Mouse (Mus musculus): Measurements from ENCODE around the gene Dnah6. TPM values are rescaled to one million over a fixed set of nuclear protein-coding genes. Genes with fewer than 3 reads are reported as not detected.

Dnah6 gene
- polyA plus RNA-seq, 1 experiment from 2014 or later = 0.17 TPM

GRCm38 (mm10) chr6:73054807-73055206 is 166.6 kb downstream of the Dnah6 start:
- H3K27me3 ChIP-seq = no peaks in the 10 kb centered on the region
- no peak overlapping the region for H3K4me2 ChIP-seq
- ATAC-seq = no peak
- no peak overlapping the region for H3K9ac ChIP-seq
- H3K36me3 ChIP-seq (ENCODE audit: poor library complexity, severe bottlenecking) = no peaks in the 10 kb centered on the region
- 0 out of 2 replicates have a peak, but pooled peaks cover 6% of the 10 kb centered on the region for H3K9me3 ChIP-seq (replicated peaks)
- 94% methylated on average over 6 of the region's 6 CpGs for WGBS
- H3K27ac ChIP-seq = no peak overlapping the region
- no peak overlapping the region for H3K4me3 ChIP-seq
- no peaks in the 10 kb centered on the region for H3K4me1 ChIP-seq

GRCm38 (mm10) chr6:73053526-73053925 is 167.9 kb downstream of the Dnah6 start:
- Histone ChIP-seq H3K9ac (no peak overlapping the region), H3K27ac (no peak overlapping the region), H3K36me3 (ENCODE audit: poor library complexity, severe bottlenecking) (no peaks in the 10 kb centered on the region), H3K9me3 (replicated peaks) (0 out of 2 replicates have a peak, but pooled peaks cover 6% of the 10 kb centered on the region), H3K27me3 (no peaks in the 10 kb centered on the region), H3K4me1 (no peaks in the 10 kb centered on the region), H3K4me3 (no peak overlapping the region), H3K4me2 (no peak overlapping the region)
- WGBS = 93% methylated on average over 9 of the region's 9 CpGs
- no peak for ATAC-seq

GRCm38 (mm10) chr6:73047259-73047658 is 174.2 kb downstream of the Dnah6 start:
- no peaks in the 10 kb centered on the region for H3K27me3 ChIP-seq
- no peaks in the 10 kb centered on the region for H3K9me3 ChIP-seq (replicated peaks)
- no peak for ATAC-seq
- 87% methylated on average over 7 of the region's 7 CpGs for WGBS
- H3K4me1 ChIP-seq = no peaks in the 10 kb centered on the region
- no peak overlapping the region for H3K4me2 ChIP-seq
- H3K4me3 ChIP-seq = no peak overlapping the region
- H3K27ac ChIP-seq = no peak overlapping the region
- no peak overlapping the region for H3K9ac ChIP-seq
- no peaks in the 10 kb centered on the region for H3K36me3 ChIP-seq (ENCODE audit: poor library complexity, severe bottlenecking)

GRCm38 (mm10) chr6:73045944-73046343 is 175.5 kb downstream of the Dnah6 start:
- Histone ChIP-seq H3K9ac (no peak overlapping the region), H3K27me3 (no peaks in the 10 kb centered on the region), H3K4me1 (no peaks in the 10 kb centered on the region), H3K4me3 (no peak overlapping the region), H3K9me3 (replicated peaks) (no peaks in the 10 kb centered on the region), H3K36me3 (ENCODE audit: poor library complexity, severe bottlenecking) (no peaks in the 10 kb centered on the region), H3K27ac (no peak overlapping the region), H3K4me2 (no peak overlapping the region)
- 74% methylated on average over 3 of the region's 3 CpGs for WGBS
- ATAC-seq = no peak

DNA sequence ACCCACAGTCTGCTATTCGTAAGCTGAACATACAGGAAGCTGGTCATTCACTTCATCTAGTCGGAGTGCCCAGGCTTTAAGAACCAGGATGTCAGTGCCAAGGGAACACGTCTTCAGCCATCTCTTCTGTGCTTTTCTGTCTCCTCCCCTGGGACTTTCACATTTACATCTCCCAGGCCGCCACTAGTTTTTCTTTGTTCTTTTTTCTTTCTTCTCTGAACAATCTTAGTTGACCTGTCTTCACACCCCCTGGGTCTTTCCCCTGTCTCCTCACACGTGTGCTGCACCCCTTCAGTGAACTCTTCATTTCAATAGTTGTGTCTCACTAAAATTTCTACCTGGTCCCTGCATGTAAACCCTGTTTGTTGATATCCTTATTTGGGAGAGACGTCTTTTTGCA is 179.2 kb downstream of the Dnah6 start:
- Histone ChIP-seq H3K4me2 (no peak overlapping the region), H3K27me3 (no peaks in the 10 kb centered on the region), H3K9ac (no peak overlapping the region), H3K4me1 (no peaks in the 10 kb centered on the region), H3K4me3 (no peak overlapping the region), H3K36me3 (ENCODE audit: poor library complexity, severe bottlenecking) (no peaks in the 10 kb centered on the region), H3K27ac (no peak overlapping the region), H3K9me3 (replicated peaks) (no peaks in the 10 kb centered on the region)
- WGBS = 76% methylated on average over 6 of the region's 6 CpGs
- no peak for ATAC-seq

DNA sequence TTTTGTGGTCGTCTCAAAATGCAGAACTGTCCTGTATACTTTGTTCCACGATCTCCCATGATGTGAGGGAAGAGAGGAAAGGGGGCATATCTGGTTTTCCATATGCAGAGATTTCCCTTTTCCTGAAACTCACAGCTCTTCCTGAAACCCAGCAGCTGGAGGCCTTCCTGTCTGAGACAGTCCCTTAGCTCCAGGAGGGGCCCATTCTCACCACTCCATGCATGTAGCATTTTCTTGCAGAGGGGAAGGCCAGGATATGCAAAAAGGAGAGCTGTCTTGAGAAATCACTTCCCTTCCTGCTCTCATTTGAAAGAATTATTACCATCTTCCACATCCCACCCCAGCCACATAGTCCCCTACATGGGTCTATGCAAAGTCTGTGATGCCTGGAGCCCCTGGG is 183.2 kb downstream of the Dnah6 start:
- 85% methylated on average over 2 of the region's 2 CpGs for WGBS
- Histone ChIP-seq H3K27me3 (no peaks in the 10 kb centered on the region), H3K9me3 (replicated peaks) (no peaks in the 10 kb centered on the region), H3K4me2 (no peak overlapping the region), H3K36me3 (ENCODE audit: poor library complexity, severe bottlenecking) (no peaks in the 10 kb centered on the region), H3K4me3 (no peak overlapping the region), H3K27ac (no peak overlapping the region), H3K9ac (no peak overlapping the region), H3K4me1 (no peaks in the 10 kb centered on the region)
- ATAC-seq = no peak

- no peak for ATAC-seq
- H3K36me3 ChIP-seq (ENCODE audit: poor library complexity, severe bottlenecking) = no peaks in the 10 kb centered on the region
- H3K27me3 ChIP-seq = no peaks in the 10 kb centered on the region
- WGBS = 95% methylated on average over 3 of the region's 3 CpGs
- no peak overlapping the region for H3K4me3 ChIP-seq
- no peak overlapping the region for H3K4me2 ChIP-seq
- H3K27ac ChIP-seq = no peak overlapping the region
- H3K9me3 ChIP-seq (replicated peaks) = no peaks in the 10 kb centered on the region
- no peak overlapping the region for H3K9ac ChIP-seq
- no peaks in the 10 kb centered on the region for H3K4me1 ChIP-seq
Measured at GRCm38 (mm10) chr6:73028853-73029252, 192.6 kb downstream of the Dnah6 start.

GRCm38 (mm10) chr6:73027881-73028280 is 193.6 kb downstream of the Dnah6 start:
- Histone ChIP-seq H3K36me3 (ENCODE audit: poor library complexity, severe bottlenecking) (no peaks in the 10 kb centered on the region), H3K27me3 (no peaks in the 10 kb centered on the region), H3K4me2 (no peak overlapping the region), H3K9me3 (replicated peaks) (no peaks in the 10 kb centered on the region), H3K9ac (no peak overlapping the region), H3K4me1 (no peaks in the 10 kb centered on the region), H3K27ac (no peak overlapping the region), H3K4me3 (no peak overlapping the region)
- WGBS = 78% methylated on average over 4 of the region's 4 CpGs
- ATAC-seq = no peak

DNA sequence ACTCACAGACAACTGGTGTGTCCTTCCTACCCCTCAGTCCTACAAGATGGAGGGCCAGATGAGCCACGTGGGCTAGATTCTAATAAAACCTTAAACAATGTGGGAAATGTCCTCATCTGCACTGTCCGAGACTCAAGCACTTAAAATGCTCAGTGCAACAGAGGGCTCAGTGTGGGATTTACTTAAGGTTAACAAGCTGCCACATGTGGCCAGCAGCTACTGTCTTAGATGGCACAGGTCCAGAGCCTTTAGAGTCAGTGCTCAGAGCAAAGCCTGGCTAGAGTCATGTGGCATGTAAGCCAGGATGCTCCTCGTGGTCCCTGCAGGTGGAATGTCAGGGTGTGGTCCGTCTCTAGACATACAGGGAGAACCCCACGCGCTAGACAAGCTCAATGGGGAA is 194.6 kb downstream of the Dnah6 start:
- ATAC-seq = no peak

DNA sequence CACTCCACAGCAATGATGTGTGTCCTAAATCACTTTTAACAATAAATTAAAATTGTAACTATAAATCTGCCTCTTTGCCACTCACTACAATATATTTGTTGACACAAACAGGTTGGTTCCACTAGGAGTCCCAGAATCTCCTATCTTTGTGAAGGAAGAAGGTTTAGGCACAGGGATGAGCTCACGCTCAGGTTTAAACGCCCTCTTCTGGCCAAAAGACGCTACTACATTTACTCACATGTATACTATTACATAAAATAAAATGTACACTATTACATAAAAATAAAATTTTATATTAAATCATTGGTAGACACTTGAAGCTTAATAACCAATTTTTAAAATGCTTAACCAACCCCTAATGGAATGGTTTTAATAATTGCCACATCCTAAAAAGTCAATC is 201.4 kb downstream of the Dnah6 start:
- Histone ChIP-seq H3K4me3 (no peak overlapping the region), H3K4me1 (no peaks in the 10 kb centered on the region), H3K27me3 (no peaks in the 10 kb centered on the region), H3K27ac (no peak overlapping the region), H3K4me2 (no peak overlapping the region), H3K9ac (no peak overlapping the region), H3K9me3 (replicated peaks) (no peaks in the 10 kb centered on the region), H3K36me3 (ENCODE audit: poor library complexity, severe bottlenecking) (no peaks in the 10 kb centered on the region)
- ATAC-seq = no peak
- 4% methylated on average over 3 of the region's 3 CpGs for WGBS

More for the DNA sequence above, 194.6 kb downstream of the Dnah6 start:
- Histone ChIP-seq H3K27me3 (no peaks in the 10 kb centered on the region), H3K27ac (no peak overlapping the region), H3K4me3 (no peak overlapping the region), H3K4me2 (no peak overlapping the region), H3K9ac (no peak overlapping the region), H3K4me1 (no peaks in the 10 kb centered on the region), H3K9me3 (replicated peaks) (no peaks in the 10 kb centered on the region), H3K36me3 (ENCODE audit: poor library complexity, severe bottlenecking) (no peaks in the 10 kb centered on the region)
- WGBS = 90% methylated on average over 6 of the region's 6 CpGs

DNA sequence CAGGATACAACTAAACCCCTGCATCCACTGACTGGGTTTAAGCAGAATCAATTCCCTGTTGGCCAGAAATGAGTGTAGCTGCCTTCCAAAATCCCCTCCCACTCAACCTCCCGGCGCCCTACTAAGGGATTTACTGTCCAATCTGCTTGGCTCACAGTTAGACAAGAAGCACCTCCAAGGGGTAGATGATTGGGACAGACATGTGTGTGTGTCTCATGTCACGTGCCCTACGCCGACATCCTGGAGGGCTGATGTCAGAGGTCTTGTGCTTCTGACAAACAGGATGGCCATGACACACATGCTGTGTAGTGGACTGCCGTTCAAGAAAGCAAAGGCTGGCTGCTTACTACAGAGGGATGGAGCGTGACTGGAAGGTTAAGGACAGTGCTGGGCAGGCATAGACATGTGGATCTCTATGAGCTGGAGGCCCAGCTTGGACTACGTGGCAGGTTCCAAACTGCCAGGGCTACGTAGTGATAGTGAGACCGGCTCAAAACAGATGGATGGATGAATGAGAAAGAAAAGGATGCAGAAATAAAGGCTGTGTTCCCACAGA is 202.6 kb downstream of the Dnah6 start:
- 86% methylated on average over 10 of the region's 10 CpGs for WGBS

GRCm38 (mm10) chr6:73014317-73015160 is 206.9 kb downstream of the Dnah6 start:
- Histone ChIP-seq H3K4me2 (no peak overlapping the region), H3K4me3 (no peak overlapping the region), H3K9me3 (replicated peaks) (no peaks in the 10 kb centered on the region; the same call in 1 of the 2 replicates), H3K27ac (no peak overlapping the region), H3K27me3 (no peaks in the 10 kb centered on the region), H3K9ac (no peak overlapping the region), H3K4me1 (peaks cover 9% of the 10 kb centered on the region; the same call in 1 of the 2 replicates), H3K36me3 (ENCODE audit: poor library complexity, severe bottlenecking) (no peaks in the 10 kb centered on the region)
- WGBS = 36% methylated on average over 13 of the region's 13 CpGs
- ATAC-seq = 0 out of 2 replicates have a peak, but pooled peaks have one; percentile 38

More for the DNA sequence above, 202.6 kb downstream of the Dnah6 start:
- ATAC-seq = no peak
- peaks cover 9% of the 10 kb centered on the region; the same call in 1 of the 2 replicates for H3K4me1 ChIP-seq
- no peak overlapping the region for H3K9ac ChIP-seq
- no peaks in the 10 kb centered on the region for H3K27me3 ChIP-seq
- H3K27ac ChIP-seq = no peak overlapping the region
- H3K4me2 ChIP-seq = no peak overlapping the region
- no peak overlapping the region for H3K4me3 ChIP-seq
- H3K36me3 ChIP-seq (ENCODE audit: poor library complexity, severe bottlenecking) = no peaks in the 10 kb centered on the region
- no peaks in the 10 kb centered on the region for H3K9me3 ChIP-seq (replicated peaks)
